Mouse (Mus musculus) granulocyte monocyte progenitor cell, adult 5-6 weeks (primary cell): Measurements from ENCODE around the gene Kalrn. TPM values are rescaled to one million over a fixed set of nuclear protein-coding genes. Genes with fewer than 3 reads are reported as not detected.

Experiments used
- ATAC-seq: replicated peaks from 2 replicates; pipeline ENCODE4 v1.8.0; 2016; ENCODE audit warnings: mild to moderate bottlenecking, moderate TSS enrichment, inconsistent platforms; ENCODE audit not compliant: poor library complexity, severe bottlenecking
- total RNA-seq, 2 experiments: library from RNA; stranded (forward) in 1 of 2; stranded (reverse) in 1 of 2; fragments of 200-712, 200-1000 nt in 1 of 2; fragments of >200 nt in 1 of 2; fragmentation: Nextera tagmentation in 1 of 2; gene quantifications; 2 replicates each; pipeline ENCODE4 v1.2.3; 2014 to 2017

Kalrn gene
- total RNA-seq, 2 experiments from 2014 or later, result 3.6 to 3.8 TPM

DNA sequence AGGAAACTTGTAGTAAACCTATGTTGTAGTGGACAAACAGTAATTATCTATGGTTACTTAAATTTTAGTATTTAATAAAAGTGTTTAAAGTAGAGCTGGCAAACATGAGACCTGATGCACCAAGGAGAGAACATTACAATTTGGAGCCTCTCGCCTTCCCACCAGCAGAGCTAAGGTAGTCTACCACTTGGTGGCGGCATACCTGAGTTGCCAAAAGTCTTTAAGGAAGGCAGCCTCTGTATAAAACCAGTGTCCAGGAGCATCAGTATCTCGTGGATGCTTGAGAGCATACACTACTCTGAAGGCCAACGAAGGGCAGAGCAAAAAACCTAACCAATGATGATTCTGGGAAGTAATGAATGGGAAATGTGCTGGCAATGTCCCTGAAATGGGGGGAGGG, 199.8 kb downstream of the Kalrn start:
- ATAC-seq, result no peak

DNA sequence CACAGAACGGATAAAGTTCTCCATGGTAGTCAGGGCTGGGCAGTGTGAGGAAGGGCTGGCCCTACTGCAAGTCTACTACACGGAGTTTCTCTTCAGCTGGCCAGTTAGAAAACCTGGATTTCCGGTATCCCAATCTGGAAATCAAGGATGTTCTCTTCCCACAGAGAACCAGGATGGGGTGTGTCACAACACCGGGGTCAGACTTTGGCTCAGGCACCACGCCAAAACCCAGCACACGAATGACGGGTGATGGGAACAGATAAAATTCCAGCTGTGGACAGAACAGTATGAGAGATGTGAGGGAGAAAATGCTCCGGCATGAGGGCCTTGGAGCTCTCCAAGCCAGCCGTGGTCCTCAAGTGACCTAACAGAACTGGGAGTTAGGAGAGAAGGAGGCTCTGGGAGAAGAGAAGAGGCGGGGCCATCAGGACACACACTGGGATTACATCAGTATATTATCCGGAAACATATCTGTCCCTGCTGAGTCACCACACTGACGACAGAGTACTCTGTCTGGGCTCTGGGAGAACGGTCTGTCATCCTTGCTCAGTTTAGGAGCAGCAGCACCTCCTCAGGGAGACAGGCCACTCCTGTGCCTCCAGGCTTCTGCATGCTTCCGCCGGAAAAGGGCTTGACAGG, 201.1 kb downstream of the Kalrn start:
- no peak for ATAC-seq

DNA sequence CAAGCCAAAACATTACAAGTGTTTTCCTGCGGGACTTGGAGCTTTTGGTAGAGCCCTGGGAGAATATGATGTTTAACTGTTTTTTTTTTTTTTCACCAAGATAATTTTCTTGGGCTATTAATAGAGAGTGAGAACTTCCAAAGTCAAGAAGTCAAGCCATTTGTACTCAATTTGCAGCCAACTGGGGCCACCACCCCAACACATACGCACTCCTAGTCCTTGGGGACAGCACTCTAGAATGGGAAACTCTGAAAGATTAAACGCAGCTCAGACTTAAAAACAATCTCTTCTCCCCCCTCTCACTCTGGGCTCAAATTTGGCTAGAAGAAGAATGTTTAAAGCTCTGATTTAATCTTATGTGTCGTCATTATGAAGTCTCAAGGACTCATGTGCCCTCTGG, 214.1 kb downstream of the Kalrn start:
- ATAC-seq, result no peak

DNA sequence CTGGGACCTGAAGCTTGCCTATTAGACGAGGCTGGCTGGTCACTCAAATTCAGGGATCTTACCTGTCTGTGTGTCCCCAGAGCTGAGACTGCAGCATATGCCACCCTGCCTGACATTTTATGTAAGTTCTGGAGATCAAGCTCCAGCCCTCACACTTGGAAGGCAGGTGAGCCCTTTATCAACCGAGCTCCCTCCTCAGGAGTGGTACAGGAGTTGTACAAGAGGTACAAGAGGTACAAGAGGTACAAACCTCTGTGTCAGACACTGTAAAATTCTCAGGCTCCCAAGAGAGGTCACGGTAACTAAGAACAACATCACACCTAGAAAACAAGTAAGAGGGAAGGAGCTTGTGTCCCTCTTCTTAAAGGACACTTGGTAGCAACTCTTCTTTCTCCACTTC, 217.8 kb downstream of the Kalrn start:
- no peak for ATAC-seq

- ATAC-seq, result no peak
These were observed 219.3 kb downstream of the Kalrn start for GRCm38 (mm10) chr16:34354042-34354441.

DNA sequence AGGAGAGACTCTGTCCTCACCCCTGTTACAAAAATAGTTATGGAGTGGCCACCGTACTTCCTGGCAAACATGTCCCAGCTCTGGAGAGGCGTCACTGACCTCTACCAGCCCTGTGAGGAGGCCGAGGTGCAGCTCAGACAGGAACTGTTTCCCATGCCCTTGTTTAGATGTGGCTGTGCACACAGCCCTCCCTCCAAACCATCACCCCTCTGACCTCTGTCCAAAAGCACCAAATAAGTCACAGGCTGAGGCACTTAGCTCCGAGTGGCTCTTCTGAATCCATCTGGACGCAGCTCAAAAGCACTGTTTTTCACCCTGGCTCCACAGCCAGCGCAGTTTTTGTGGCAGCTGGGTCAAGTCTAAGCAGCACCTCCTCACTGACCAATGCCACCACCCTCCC, 220.6 kb downstream of the Kalrn start:
- ATAC-seq, result no peak

- no peak for ATAC-seq
These were observed 221.7 kb downstream of the Kalrn start for GRCm38 (mm10) chr16:34351575-34352150.

GRCm38 (mm10) chr16:34347574-34347973, 225.8 kb downstream of the Kalrn start:
- ATAC-seq, result no peak

- no peak for ATAC-seq
These were observed 228.1 kb downstream of the Kalrn start for GRCm38 (mm10) chr16:34344895-34345876.

DNA sequence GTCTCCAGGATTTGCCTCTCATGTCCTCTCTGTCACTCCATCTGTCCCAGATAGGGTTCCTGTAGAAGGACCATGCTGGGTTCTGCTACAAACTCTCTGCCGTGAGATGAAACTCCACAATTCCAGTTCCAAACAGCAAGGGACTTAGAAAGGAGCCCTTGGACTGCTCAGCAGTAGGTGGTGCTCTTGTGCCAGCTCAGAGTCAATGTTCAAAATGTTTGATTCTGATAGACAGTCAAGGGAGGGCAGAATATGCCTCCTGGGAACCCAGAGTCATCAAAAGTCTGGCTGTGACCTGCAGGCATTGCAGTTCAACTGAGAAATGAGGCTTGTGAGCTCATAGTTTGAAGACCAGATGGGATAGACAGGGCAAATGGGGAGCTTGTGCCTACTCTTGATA, 229.4 kb downstream of the Kalrn start:
- ATAC-seq, result no peak

- no peak for ATAC-seq
These were observed 230.2 kb downstream of the Kalrn start for GRCm38 (mm10) chr16:34343161-34343560.

GRCm38 (mm10) chr16:34342369-34343160, 230.8 kb downstream of the Kalrn start:
- ATAC-seq, result no peak

DNA sequence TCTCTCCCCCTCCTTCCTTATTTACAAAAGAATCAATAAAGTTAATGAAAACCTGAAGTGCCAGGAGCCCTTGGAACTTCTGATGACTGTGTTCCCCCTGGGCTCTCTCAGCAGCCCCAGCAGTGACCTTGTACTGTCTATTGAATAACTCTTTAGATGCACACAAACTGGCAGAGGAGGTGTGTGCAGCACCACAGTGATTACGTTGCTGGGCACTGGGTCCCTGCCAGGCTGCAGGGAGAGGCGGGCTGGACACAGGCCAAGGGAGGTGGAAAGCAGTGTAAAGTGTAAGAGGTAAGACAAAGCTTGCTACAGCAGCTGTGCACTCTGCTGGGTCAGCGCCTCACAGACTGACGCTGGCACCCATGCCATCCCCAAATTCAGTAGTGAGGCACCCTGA, 238.4 kb downstream of the Kalrn start:
- ATAC-seq, result no peak

DNA sequence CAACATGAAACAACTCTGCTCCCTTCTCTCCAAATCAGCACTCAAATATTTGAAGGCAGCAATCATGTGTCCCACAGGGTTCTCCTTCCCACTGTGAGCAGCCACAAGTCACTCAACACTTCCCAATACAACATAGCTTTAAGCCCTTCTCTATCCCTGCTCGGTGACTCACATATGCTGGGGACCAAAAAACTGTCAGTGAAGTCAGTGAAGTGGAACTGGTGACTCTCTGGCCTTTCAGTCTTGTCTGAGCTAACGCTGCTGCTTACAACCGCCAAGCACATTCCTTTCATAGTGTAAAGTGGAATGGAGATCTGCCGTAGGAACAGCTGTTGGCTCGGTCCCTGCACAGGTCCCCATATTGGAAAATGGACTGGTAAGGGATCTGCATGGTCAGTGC, 241.7 kb downstream of the Kalrn start:
- ATAC-seq, result no peak

DNA sequence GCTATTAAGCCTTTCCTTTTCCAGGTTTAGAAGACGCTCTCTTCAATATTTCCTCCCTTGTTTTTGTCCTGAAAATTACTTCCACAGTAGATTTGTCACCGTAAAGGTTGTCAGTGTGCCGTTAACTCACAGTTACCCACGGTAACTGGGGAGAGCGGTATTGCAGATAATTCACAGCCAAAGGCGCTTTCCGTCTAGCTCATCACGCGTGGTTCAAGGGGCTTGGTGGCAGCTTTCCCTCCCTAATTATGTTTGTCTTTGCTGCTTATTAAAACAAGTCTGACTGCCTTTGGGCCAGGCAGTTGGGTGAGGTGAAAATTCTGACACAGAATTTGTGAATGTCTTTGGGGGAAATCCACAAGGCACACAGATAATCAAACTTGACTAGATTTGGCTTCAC, 243.5 kb downstream of the Kalrn start:
- no peak for ATAC-seq

- ATAC-seq, result no peak
These were observed 243.9 kb downstream of the Kalrn start for GRCm38 (mm10) chr16:34329431-34329873.

GRCm38 (mm10) chr16:34327890-34328289, 245.4 kb downstream of the Kalrn start:
- ATAC-seq, result no peak

DNA sequence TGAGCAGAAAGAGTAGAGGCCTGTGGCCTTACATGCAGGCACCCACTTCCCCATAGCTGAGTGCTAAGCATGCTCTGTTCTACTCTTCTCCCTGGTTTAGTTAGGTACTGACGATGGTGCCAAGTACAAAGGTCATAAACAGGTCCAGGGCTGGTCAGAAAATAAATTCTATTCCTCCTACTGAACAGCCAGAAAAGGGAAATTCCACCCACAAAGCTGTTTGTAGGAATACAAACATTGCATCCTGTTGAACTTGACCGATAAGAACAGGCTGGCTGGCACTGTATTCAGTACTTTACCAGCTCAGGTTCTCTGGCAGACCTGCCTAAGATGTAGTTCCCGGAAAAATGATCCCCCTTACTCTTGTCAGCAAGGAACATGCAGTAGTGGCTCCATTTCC, 247.5 kb downstream of the Kalrn start:
- no peak for ATAC-seq

DNA sequence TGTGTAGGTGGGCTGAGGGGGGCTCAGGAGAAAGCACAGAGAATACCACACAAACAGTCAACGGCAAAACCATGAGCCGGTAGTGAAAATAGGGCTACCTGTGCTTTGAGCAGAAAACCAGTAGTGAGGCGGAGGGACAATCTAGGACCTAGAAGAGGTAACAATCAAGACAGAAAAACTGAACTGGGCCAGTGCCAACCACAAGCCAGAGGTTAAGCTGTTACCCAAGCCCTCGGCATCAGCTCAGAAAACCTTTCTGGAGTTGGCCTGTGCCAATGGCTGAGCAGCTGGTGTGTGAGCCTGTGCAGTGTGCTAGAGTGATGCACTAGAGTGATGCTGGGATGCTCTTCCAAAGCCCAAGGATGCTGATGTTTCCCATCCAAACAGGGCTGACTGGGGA, 248.2 kb downstream of the Kalrn start:
- no peak for ATAC-seq

DNA sequence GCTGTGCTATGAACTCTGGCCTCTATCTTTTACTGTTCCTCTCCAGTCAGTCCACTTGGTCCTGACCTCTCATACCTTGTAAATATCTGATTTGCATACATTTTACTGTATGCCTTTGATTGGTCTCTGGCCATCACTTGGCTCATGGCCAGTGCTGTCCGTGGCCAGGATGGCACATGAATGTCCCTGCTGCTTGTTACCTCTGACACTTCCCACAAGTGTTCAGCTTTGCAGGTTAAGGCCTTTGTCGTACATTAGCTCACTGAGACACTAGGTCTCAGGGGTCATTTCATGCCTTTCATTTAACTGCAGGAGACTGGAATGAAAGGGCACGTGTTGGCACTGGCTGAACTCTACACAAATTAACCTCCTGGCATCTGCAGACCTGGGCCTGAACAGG, 248.6 kb downstream of the Kalrn start:
- ATAC-seq, result no peak
